Mouse (Mus musculus): ENCODE data around the gene Cenps. TPM values are rescaled to one million over a fixed set of nuclear protein-coding genes. Genes with fewer than 3 reads are reported as not detected.
"Not testable (repeated sequence)": the region's sequence is repeated elsewhere in the genome, so short reads cannot be mapped to it uniquely, and the experiment has no call there.

Cenps gene
- polyA plus RNA-seq, 1 experiment from 2014 or later = 24.9 TPM

GRCm38 (mm10) chr4:149103875-149104561 is 33.4 kb downstream of the Cenps start, which contains the start of gene Dffa:
TSS of gene Dffa (plus strand) at chr4:149104146.
- H3K27ac ChIP-seq (ENCODE audit: low read length) = 0 out of 2 replicates have a peak within 1 kb of the TSS, but pooled peaks have one; percentile 24
- H3K4me2 ChIP-seq (ENCODE audit: low read length) = peak within 1 kb of the TSS; percentile 93
- H3K27me3 ChIP-seq (replicated peaks; ENCODE audit: control insufficient read depth, insufficient read depth, low read length) = no peaks in the 10 kb centered on the region
- under 1% methylated on average over 35 of the region's 35 CpGs for WGBS
- H3K9me3 ChIP-seq (ENCODE audit: control insufficient read depth, low read length) = no peaks in the 10 kb centered on the region
- H3K4me1 ChIP-seq (replicated peaks; ENCODE audit: control insufficient read depth, insufficient read depth, low read length) = peaks cover 11% of the 10 kb centered on the region
- H3K36me3 ChIP-seq (ENCODE audit: control insufficient read depth, insufficient read depth) = peaks cover 4% of the 10 kb centered on the region; the same call in 1 of the 2 replicates
- H3K4me3 ChIP-seq (replicated peaks; ENCODE audit: low read length) = peak within 1 kb of the TSS; percentile 85
- ATAC-seq = peak; percentile 91
- H3K9ac ChIP-seq (replicated peaks; ENCODE audit: low read depth, low read length) = peak within 1 kb of the TSS; percentile 87

DNA sequence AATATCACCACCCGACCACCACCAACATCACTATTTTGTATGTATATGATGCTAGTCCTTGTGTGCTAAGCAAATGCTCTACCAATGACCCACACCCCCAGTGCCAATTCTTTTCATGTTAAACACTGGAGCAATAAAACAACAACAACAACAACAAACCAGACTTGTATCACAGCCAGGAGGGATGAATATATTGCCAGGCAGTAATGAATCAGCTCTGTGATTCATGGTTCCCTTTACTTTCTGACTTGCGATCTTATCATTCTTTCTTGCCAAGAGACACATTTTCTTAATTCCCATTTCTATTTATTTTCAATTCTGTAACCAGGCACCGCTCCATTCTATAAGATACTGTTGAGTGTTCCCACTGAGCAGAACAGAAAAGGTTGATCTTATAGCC is 36.0 kb downstream of the Cenps start:
- Histone ChIP-seq H3K9me3 (ENCODE audit: control insufficient read depth, low read length) (no peaks in the 10 kb centered on the region), H3K4me3 (replicated peaks; ENCODE audit: low read length) (no peak overlapping the region), H3K27me3 (replicated peaks; ENCODE audit: control insufficient read depth, insufficient read depth, low read length) (no peaks in the 10 kb centered on the region), H3K4me2 (ENCODE audit: low read length) (no peak overlapping the region), H3K9ac (replicated peaks; ENCODE audit: low read depth, low read length) (no peak overlapping the region), H3K4me1 (replicated peaks; ENCODE audit: control insufficient read depth, insufficient read depth, low read length) (peaks cover 22% of the 10 kb centered on the region), H3K36me3 (ENCODE audit: control insufficient read depth, insufficient read depth) (no peaks in the 10 kb centered on the region), H3K27ac (ENCODE audit: low read length) (no peak overlapping the region)
- ATAC-seq = no peak
- WGBS = 82% methylated on average over 3 of the region's 3 CpGs

- 92% methylated on average over 12 of the region's 12 CpGs for WGBS
- H3K4me1 ChIP-seq (replicated peaks; ENCODE audit: control insufficient read depth, insufficient read depth, low read length) = peaks cover 22% of the 10 kb centered on the region
- not testable (repeated sequence) for ATAC-seq; H3K4me2 ChIP-seq (ENCODE audit: low read length); H3K27me3 ChIP-seq (replicated peaks; ENCODE audit: control insufficient read depth, insufficient read depth, low read length); H3K9me3 ChIP-seq (ENCODE audit: control insufficient read depth, low read length); H3K36me3 ChIP-seq (ENCODE audit: control insufficient read depth, insufficient read depth); H3K4me3 ChIP-seq (replicated peaks; ENCODE audit: low read length); H3K9ac ChIP-seq (replicated peaks; ENCODE audit: low read depth, low read length); H3K27ac ChIP-seq (ENCODE audit: low read length)
Measured at GRCm38 (mm10) chr4:149100449-149100848, 37.0 kb downstream of the Cenps start.

- Histone ChIP-seq H3K4me1 (replicated peaks; ENCODE audit: control insufficient read depth, insufficient read depth, low read length) (peaks cover 16% of the 10 kb centered on the region), H3K4me2 (ENCODE audit: low read length) (peak within 1 kb of the TSS; percentile 88), H3K27me3 (replicated peaks; ENCODE audit: control insufficient read depth, insufficient read depth, low read length) (no peaks in the 10 kb centered on the region), H3K4me3 (replicated peaks; ENCODE audit: low read length) (peak within 1 kb of the TSS; percentile 73), H3K9me3 (ENCODE audit: control insufficient read depth, low read length) (no peaks in the 10 kb centered on the region), H3K9ac (replicated peaks; ENCODE audit: low read depth, low read length) (peak within 1 kb of the TSS; percentile 79), H3K36me3 (ENCODE audit: control insufficient read depth, insufficient read depth) (no peaks in the 10 kb centered on the region), H3K27ac (ENCODE audit: low read length) (no peak within 1 kb of the TSS)
- under 1% methylated on average over 42 of the region's 50 CpGs for WGBS
- peak; percentile 82 for ATAC-seq
Measured at GRCm38 (mm10) chr4:149099369-149100017, 37.9 kb downstream of the Cenps start, which contains the start of gene Pex14. TSS of gene Pex14 (minus strand) at chr4:149099876.

GRCm38 (mm10) chr4:149098571-149098970 is 38.9 kb downstream of the Cenps start:
- peaks cover 3% of the 10 kb centered on the region; the same call in 1 of the 2 replicates for H3K36me3 ChIP-seq (ENCODE audit: control insufficient read depth, insufficient read depth)
- H3K4me1 ChIP-seq (replicated peaks; ENCODE audit: control insufficient read depth, insufficient read depth, low read length) = peaks cover 14% of the 10 kb centered on the region
- no peaks in the 10 kb centered on the region for H3K27me3 ChIP-seq (replicated peaks; ENCODE audit: control insufficient read depth, insufficient read depth, low read length)
- H3K4me3 ChIP-seq (replicated peaks; ENCODE audit: low read length) = peak overlapping the region; percentile 73
- no peaks in the 10 kb centered on the region for H3K9me3 ChIP-seq (ENCODE audit: control insufficient read depth, low read length)
- H3K9ac ChIP-seq (replicated peaks; ENCODE audit: low read depth, low read length) = peak overlapping the region; percentile 79
- ATAC-seq = no peak
- H3K4me2 ChIP-seq (ENCODE audit: low read length) = peak overlapping the region; percentile 88
- H3K27ac ChIP-seq (ENCODE audit: low read length) = no peak overlapping the region
- 17% methylated on average over 11 of the region's 11 CpGs for WGBS

GRCm38 (mm10) chr4:149097956-149098355 is 39.5 kb downstream of the Cenps start:
- H3K4me1 ChIP-seq (replicated peaks; ENCODE audit: control insufficient read depth, insufficient read depth, low read length) = peaks cover 14% of the 10 kb centered on the region
- H3K36me3 ChIP-seq (ENCODE audit: control insufficient read depth, insufficient read depth) = peaks cover 5% of the 10 kb centered on the region; the same call in 1 of the 2 replicates
- H3K27ac ChIP-seq (ENCODE audit: low read length) = no peak overlapping the region
- H3K27me3 ChIP-seq (replicated peaks; ENCODE audit: control insufficient read depth, insufficient read depth, low read length) = no peaks in the 10 kb centered on the region
- H3K9ac ChIP-seq (replicated peaks; ENCODE audit: low read depth, low read length) = no peak overlapping the region
- no peak overlapping the region for H3K4me3 ChIP-seq (replicated peaks; ENCODE audit: low read length)
- no peak for ATAC-seq
- H3K9me3 ChIP-seq (ENCODE audit: control insufficient read depth, low read length) = no peaks in the 10 kb centered on the region
- 85% methylated on average over 3 of the region's 3 CpGs for WGBS
- no peak overlapping the region; the same call in 1 of the 2 replicates for H3K4me2 ChIP-seq (ENCODE audit: low read length)

DNA sequence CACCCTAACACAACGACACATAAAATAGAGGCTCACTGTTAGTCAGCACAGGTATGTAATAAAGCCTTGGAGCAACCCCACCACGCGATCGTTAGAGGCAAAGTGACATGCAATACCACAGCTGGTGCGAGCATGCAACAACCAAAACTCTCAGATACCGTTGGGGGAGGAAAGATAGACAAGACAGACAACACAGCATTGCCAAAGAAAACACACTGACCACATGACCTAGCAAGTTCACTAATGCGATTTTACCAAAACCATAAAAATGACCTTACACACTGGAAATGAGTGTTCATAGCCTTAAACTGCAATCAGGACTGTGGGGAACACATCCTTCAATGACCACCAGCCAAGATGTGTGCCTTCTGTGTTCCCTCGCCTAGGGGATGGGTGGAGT is 46.1 kb downstream of the Cenps start:
- Histone ChIP-seq H3K4me3 (replicated peaks; ENCODE audit: low read length) (no peak overlapping the region), H3K9me3 (ENCODE audit: control insufficient read depth, low read length) (no peaks in the 10 kb centered on the region), H3K27me3 (replicated peaks; ENCODE audit: control insufficient read depth, insufficient read depth, low read length) (no peaks in the 10 kb centered on the region), H3K9ac (replicated peaks; ENCODE audit: low read depth, low read length) (no peak overlapping the region), H3K4me2 (ENCODE audit: low read length) (no peak overlapping the region), H3K27ac (ENCODE audit: low read length) (no peak overlapping the region), H3K4me1 (replicated peaks; ENCODE audit: control insufficient read depth, insufficient read depth, low read length) (no peaks in the 10 kb centered on the region), H3K36me3 (ENCODE audit: control insufficient read depth, insufficient read depth) (peaks cover 8% of the 10 kb centered on the region; the same call in 1 of the 2 replicates)
- WGBS = 83% methylated on average over 8 of the region's 8 CpGs
- no peak for ATAC-seq

- WGBS = 73% methylated on average over 5 of the region's 5 CpGs
- no peaks in the 10 kb centered on the region for H3K27me3 ChIP-seq (replicated peaks; ENCODE audit: control insufficient read depth, insufficient read depth, low read length)
- ATAC-seq = no peak
Measured at GRCm38 (mm10) chr4:149085381-149085780, 52.0 kb downstream of the Cenps start.

GRCm38 (mm10) chr4:149081528-149081927 is 55.9 kb downstream of the Cenps start:
- Histone ChIP-seq H3K4me3 (replicated peaks; ENCODE audit: low read length) (no peak overlapping the region), H3K36me3 (ENCODE audit: control insufficient read depth, insufficient read depth) (no peaks in the 10 kb centered on the region), H3K27ac (ENCODE audit: low read length) (no peak overlapping the region), H3K27me3 (replicated peaks; ENCODE audit: control insufficient read depth, insufficient read depth, low read length) (no peaks in the 10 kb centered on the region), H3K9me3 (ENCODE audit: control insufficient read depth, low read length) (no peaks in the 10 kb centered on the region), H3K9ac (replicated peaks; ENCODE audit: low read depth, low read length) (no peak overlapping the region), H3K4me1 (replicated peaks; ENCODE audit: control insufficient read depth, insufficient read depth, low read length) (peaks cover 8% of the 10 kb centered on the region), H3K4me2 (ENCODE audit: low read length) (no peak overlapping the region)
- WGBS = 60% methylated on average over 17 of the region's 17 CpGs
- ATAC-seq = 0 out of 2 replicates have a peak, but pooled peaks have one; percentile 20

More at GRCm38 (mm10) chr4:149085381-149085780, 52.0 kb downstream of the Cenps start:
- no peak overlapping the region for H3K4me2 ChIP-seq (ENCODE audit: low read length)
- no peaks in the 10 kb centered on the region for H3K9me3 ChIP-seq (ENCODE audit: control insufficient read depth, low read length)
- no peak overlapping the region for H3K4me3 ChIP-seq (replicated peaks; ENCODE audit: low read length)
- H3K9ac ChIP-seq (replicated peaks; ENCODE audit: low read depth, low read length) = no peak overlapping the region
- H3K36me3 ChIP-seq (ENCODE audit: control insufficient read depth, insufficient read depth) = no peaks in the 10 kb centered on the region
- no peak overlapping the region for H3K27ac ChIP-seq (ENCODE audit: low read length)
- peaks cover 8% of the 10 kb centered on the region for H3K4me1 ChIP-seq (replicated peaks; ENCODE audit: control insufficient read depth, insufficient read depth, low read length)

All from forebrain, embryonic 16.5 days (tissue).